Mouse (Mus musculus) testis, postnatal 14 days (tissue): Measurements from ENCODE around the gene Aqp5.

Experiments used
- DNase-seq: peaks from one replicate; pipeline ENCODE4 v3.0.0; 2021; ENCODE audit warnings: low spot score

Aqp5 gene

GRCm38 (mm10) chr15:99596841-99597240, 6.3 kb downstream of the Aqp5 start:
- no peak for DNase-seq

GRCm38 (mm10) chr15:99597596-99597995, 7.0 kb downstream of the Aqp5 start:
- DNase-seq, result no peak

DNA sequence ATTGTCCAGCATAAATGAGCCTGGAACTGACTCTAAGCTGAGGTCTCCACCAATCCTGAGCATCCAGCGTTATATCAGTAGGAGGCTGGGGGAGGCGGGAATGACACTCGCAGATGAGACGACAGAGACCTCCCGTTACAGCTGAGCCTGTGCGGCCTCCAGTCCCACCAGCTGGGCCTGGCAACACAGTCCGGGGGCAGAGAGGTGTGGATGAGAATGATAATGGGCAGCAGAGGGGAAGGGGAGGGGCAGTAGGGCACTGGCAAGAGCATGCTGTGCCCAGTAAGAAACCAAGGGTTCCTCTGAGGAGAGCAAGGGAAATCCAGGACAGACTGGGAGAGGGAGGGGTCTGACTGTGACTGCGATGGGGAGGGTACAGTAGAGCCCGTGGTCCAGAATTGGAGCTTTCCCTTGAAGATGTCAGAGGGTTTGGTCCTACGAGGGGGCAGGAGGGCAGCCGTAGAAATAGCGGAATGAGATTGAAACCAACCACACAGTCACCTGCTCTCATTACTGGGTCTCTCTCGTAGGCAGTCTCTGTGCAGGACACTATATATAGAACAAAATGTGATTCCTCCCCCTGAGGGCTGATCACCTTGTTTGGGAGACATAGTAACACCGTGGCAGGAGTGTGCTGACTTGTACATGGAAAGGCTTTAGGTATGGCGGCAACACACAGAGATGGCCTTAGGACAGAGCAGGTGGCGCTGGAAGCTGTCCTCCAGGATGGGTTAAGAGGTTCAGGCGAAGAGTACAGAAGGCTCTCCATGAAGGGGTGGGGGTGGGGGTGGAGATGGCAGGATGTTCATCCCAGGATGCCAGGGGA, 8.9 kb downstream of the Aqp5 start:
- DNase-seq, result no peak

DNA sequence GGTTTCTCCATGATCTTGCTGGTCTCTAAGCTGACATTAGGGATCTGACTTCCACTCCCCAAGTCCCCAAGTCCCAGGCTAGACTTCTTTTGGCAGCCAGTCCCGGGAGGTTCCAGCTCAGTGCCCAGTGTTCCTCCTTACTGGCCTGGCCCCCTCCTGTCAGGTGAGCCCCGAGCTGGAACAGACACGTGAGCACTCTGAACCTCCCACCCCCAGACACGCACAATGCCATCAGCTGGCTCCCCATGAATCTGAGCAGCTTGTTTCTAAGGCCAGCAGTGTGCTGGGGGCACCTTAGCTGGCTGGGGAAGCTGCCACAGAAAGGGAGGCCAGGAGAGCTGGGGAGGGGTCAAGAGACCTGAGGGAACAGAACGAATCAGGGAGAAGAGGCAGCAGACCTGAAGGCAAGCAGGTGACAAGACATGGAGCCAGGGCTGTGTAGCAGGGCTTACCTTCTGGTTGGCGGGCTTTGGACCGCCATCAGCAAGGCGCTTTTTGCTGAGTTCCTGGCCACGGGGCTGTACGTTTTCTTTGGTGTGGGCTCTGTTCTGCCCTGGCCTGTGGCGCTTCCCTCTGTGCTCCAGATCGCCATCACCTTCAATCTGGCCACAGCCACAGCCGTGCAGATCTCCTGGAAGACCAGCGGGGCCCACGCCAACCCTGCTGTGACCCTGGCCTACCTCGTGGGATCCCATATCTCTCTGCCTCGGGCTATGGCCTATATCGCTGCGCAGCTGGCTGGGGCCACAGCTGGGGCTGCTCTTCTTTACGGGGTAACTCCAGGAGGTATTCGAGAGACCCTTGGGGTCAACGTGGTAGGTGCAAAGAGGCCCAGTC, 10.6 kb downstream of the Aqp5 start, which contains the start of gene Aqp6:
Gene Aqp6, plus strand, starts transcription at position 415 of the 837 bp plus-strand sequence.
- no peak for DNase-seq

DNA sequence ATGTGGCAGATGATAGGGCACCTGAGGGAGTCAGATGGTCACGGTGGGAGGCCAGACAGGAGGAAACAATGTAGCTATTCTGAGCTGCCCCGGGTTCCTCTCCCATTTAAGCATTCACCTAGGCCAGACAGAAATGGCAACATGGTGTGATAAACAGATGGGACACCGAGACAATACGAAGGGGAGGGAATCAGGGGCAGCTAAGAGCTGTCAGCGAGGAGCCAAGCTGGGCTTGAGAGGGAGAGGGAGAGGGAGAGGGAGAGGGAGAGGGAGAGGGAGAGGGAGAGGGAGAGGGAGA, 11.2 kb downstream of the Aqp5 start:
- DNase-seq, result peak; percentile 82

GRCm38 (mm10) chr15:99602206-99602820, 11.7 kb downstream of the Aqp5 start:
- no peak for DNase-seq

GRCm38 (mm10) chr15:99603216-99603615, 12.6 kb downstream of the Aqp5 start:
- no peak for DNase-seq

DNA sequence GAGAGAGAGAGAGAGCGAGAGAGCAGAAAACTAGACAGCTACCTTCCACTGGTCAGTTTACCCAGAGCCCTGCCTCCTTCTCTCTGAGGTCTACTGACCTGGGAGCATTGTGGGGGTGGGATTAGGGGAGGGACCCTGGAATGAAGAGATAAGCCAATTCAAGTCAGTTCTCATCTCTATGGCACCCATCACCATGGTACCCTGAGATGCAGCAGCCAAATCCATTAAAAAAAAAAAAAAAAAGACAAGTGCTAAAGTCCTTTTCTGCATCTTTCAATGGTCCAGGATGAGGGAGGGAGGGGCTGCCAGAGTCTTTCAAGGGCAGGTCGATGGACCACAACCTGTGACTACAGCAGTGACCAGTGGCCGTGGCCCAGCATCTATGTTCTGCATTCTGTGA, 15.0 kb downstream of the Aqp5 start:
- DNase-seq, result no peak

DNA sequence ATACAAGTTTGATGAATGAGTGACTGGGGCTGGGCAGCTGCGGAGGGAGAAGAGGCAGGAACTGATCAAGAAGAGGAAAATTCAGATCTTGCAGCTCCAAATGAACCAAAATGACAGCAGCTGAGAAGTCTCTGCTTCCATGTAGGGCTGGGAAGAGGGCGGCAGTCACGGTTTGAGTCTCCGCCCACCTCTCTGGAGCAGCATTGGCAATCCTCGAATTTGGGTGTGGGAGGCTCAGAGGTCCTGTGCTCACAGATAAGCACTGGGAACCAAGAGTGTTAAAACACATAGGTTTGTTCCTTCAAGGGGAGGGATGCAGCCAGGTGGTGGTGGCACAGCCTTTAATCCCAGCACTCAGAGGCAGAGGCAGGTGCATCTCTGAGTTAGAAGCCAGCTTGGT, 15.9 kb downstream of the Aqp5 start:
- DNase-seq, result no peak

GRCm38 (mm10) chr15:99607388-99608113, 17.0 kb downstream of the Aqp5 start:
- no peak for DNase-seq

DNA sequence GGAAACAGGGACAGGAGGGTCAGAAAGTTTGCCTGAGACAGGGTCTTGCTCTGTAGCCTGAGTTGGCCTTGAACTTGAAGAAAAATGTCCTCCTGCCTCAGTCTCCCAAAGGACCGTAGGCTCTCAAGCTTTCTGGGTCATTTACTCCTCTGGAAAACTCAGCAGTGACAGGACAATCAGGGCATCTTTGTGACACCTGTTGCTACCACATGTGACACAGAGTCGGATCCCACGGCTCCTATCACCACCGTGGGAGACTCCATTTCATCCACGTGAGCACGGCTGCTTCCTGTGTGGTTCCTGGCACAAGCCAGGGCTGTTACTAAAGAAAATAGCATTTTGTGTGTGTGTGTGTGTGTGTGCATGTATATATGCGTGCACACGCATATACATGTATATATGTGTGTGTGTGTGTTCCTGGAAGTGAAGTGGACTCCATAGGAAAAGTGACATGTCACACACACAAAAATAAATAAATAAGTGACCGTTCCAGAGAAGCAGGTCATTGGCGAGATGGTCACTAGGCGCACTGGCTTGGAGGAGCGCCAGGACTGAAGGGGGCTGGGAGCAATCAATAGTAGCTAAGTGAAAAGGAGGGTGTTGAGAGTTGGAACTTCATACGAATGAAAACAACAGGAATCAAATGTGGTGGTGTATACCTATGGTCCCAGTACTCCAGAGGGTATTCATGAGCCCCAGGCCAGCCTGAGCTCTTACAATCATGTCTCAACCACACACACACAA, 18.0 kb downstream of the Aqp5 start:
- DNase-seq, result no peak

GRCm38 (mm10) chr15:99611563-99611962, 21.0 kb downstream of the Aqp5 start:
- DNase-seq, result no peak

GRCm38 (mm10) chr15:99614273-99614672, 23.7 kb downstream of the Aqp5 start:
- no peak for DNase-seq

GRCm38 (mm10) chr15:99614753-99615152, 24.2 kb downstream of the Aqp5 start:
- no peak for DNase-seq

DNA sequence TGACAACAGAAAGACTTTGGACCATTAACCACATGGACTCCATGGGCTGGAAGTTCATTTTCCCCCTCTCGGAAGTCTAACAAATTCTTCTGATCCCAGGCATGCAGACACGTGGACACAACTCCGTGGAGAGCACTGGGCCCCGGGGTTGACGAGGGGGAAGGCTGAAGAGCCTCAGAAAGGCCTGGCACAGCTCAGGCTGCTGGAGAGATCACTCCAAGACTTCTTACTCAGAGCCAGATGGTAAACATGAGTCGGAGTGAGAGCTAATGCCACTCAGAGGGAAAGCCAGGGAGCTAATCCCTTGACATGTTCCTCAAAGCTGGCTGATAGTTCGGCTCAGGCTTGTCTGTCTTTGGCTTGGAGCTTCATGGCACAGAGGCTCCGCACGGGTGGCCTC, 24.7 kb downstream of the Aqp5 start:
- no peak for DNase-seq

- no peak for DNase-seq
These were observed 28.0 kb downstream of the Aqp5 start for GRCm38 (mm10) chr15:99618595-99618994.

GRCm38 (mm10) chr15:99619821-99620220, 29.2 kb downstream of the Aqp5 start:
- DNase-seq, result peak; percentile 29

DNA sequence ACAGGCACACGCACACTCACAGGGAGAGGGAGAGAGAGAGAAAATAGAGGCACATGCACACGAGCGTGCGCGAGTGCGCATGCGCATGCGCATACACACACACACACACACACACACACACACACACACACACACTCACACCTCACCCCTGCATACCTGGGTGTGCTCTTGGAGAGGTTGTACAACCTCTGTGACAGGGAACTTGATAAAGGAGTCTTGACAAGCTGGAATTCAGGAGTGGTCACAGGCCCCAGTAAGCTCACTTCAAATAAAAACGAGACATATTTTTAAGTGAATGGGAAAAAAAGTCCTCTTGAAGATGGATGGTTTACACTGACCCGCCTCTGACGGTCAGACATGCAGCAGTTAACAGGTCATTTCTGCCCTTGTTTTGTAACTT, 31.5 kb downstream of the Aqp5 start:
- no peak for DNase-seq

- DNase-seq, result no peak
These were observed 41.0 kb downstream of the Aqp5 start for GRCm38 (mm10) chr15:99631618-99632017.

- no peak for DNase-seq
These were observed 44.1 kb downstream of the Aqp5 start for GRCm38 (mm10) chr15:99634702-99635101.

DNA sequence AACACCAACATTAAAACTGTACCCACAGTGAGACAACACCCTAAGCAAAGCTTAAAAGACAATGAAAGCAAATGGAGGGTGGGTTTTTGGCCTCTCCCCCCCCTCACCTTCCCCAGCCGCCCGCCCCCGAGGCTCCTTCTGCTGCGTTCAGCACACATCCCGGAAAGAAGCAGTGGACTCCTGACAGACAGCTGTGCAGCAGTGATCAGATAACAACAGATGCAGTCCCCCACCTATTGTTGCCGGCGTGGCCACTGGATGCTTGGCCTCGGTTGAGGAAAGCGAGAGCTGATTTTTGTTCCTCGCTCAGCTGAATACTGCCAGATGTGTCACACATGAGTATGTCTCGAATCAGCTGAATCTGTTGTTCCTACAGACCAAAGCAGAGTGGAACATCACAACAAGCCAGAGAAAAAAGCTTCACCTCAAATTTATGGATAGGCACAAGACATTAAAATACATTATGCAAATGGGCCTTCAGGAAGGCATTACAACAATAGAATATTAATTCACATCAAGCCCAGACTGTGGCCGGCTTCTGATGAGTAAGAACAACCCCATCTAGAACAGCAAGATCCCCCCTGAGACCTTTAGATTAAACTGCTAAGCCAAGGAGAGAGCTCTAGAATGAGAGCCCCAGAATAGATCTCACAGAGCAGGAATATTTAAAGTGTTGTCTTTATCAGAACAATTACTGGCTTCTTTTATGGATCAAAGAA, 47.0 kb downstream of the Aqp5 start:
- no peak for DNase-seq
